Mouse (Mus musculus): ENCODE data around the gene Adgrg5. TPM values are rescaled to one million over a fixed set of nuclear protein-coding genes. Genes with fewer than 3 reads are reported as not detected.

Adgrg5 gene
- total RNA-seq, 4 experiments from 2014 or later = 0.73 to 0.85 TPM; not detected in 2

- DNase-seq (ENCODE audit: low spot score in 2 of 2) = no peak
These were observed 68.0 kb downstream of the Adgrg5 start for GRCm38 (mm10) chr8:94991454-94991994.

GRCm38 (mm10) chr8:94992010-94992409 is 68.5 kb downstream of the Adgrg5 start:
- no peak for DNase-seq (ENCODE audit: low spot score in 2 of 2)

GRCm38 (mm10) chr8:94992534-94992933 is 69.0 kb downstream of the Adgrg5 start:
- DNase-seq (ENCODE audit: low spot score in 2 of 2) = peak; percentile 77 to 83

Other genes with a start within 250 kb of the Adgrg5 start
- gene Pllp, start 227.4 kb upstream of the Adgrg5 start, total RNA-seq (2022) = 10 to 100 TPM; 29.6 to 61.0 (median 49.6) TPM
- under 1 TPM in 2 of 4 experiments, not detected in 2; 0.33 to 0.40 TPM for gene Ccl22, start 178.1 kb upstream of the Adgrg5 start, total RNA-seq (2022)
- 100 to 1,000 TPM; 333 to 386 (median 359) TPM for gene Cx3cl1, start 151.7 kb upstream of the Adgrg5 start, total RNA-seq (2022)
- gene Ccl17, start 113.2 kb upstream of the Adgrg5 start, total RNA-seq (2022) = 10 to 100 TPM in 1 of 4 experiments, 1 to 10 TPM in 3; 3.7 to 10.8 (median 6.9) TPM
- 10 to 100 TPM; 83.6 to 98.9 (median 87.1) TPM for gene Coq9, start 85.4 kb upstream of the Adgrg5 start, total RNA-seq (2022)
- gene Ciapin1, start 85.3 kb upstream of the Adgrg5 start, total RNA-seq (2022) = 10 to 100 TPM; 62.0 to 88.0 (median 71.0) TPM
- 10 to 100 TPM; 62.9 to 80.4 (median 72.9) TPM for gene Polr2c, start 66.2 kb upstream of the Adgrg5 start, total RNA-seq (2022)
- 10 to 100 TPM; 18.1 to 22.7 (median 19.8) TPM for gene Dok4, start 47.4 kb upstream of the Adgrg5 start, total RNA-seq (2022)
- gene Ccdc102a, start 5.6 kb upstream of the Adgrg5 start, total RNA-seq (2022) = 1 to 10 TPM; 1.0 to 2.6 (median 1.4) TPM
- 10 to 100 TPM; 81.5 to 97.4 (median 90.2) TPM for gene Adgrg1, start 51.1 kb downstream of the Adgrg5 start, total RNA-seq (2022)
- under 1 TPM in 3 of 4 experiments, not detected in 1; 0.20 to 0.47 (median 0.27) TPM for gene Adgrg3, start 94.0 kb downstream of the Adgrg5 start, total RNA-seq (2022)
- gene Drc7, start 131.4 kb downstream of the Adgrg5 start, total RNA-seq (2022) = 1 to 10 TPM; 1.7 to 3.6 (median 1.8) TPM
- 10 to 100 TPM; 41.0 to 47.8 (median 43.0) TPM for gene Katnb1, start 157.5 kb downstream of the Adgrg5 start, total RNA-seq (2022)

Measured in layer of hippocampus, adult 8-10 months (tissue).